In genomic region chr10:81341333-81341949, GRCm38 (mm10) we compare ENCODE assay signal across 8 mouse cellular contexts. TPM values are rescaled to one million over a fixed set of nuclear protein-coding genes. Genes with fewer than 3 reads are reported as not detected.
DNase-seq lines count a peak whose midpoint lies in the region.

No protein-coding gene starts in this region.

- DNase-seq in frontal cortex, postnatal 25 days (ENCODE audit: low spot score in 2 of 2) = peak; percentile 48 to 50
- no peak for DNase-seq in frontal cortex, postnatal 36 days (ENCODE audit: low spot score in 2 of 2)
- peak; percentile 70 for DNase-seq in right cerebral cortex, postnatal 4 days
- no peak for DNase-seq in right cerebral cortex, adult 18-20 months
- DNase-seq in cerebellum, adult 8-10 months = peak; percentile 63
- DNase-seq in heart, postnatal 4 days = peak; percentile 85
- peak; percentile 87 for DNase-seq in lung, postnatal 14 days
- peak; percentile 87 for DNase-seq in thymus, postnatal 14 days

RNA-seq across cellular contexts. Expression of gene Gipc3, which starts 1.6 kb away (rescaled TPM):
- total RNA-seq in heart, postnatal 4 days (2021) = 1 to 10 TPM; 2.2 to 3.3 TPM

RNA-seq across cellular contexts. Expression of gene Hmg20b, which starts 8.8 kb away (rescaled TPM):
- 100 to 1,000 TPM; 107 to 113 TPM for total RNA-seq in heart, postnatal 4 days (2021)

RNA-seq across cellular contexts. Expression of gene Tbxa2r, which starts 12.9 kb away (rescaled TPM):
- total RNA-seq in heart, postnatal 4 days (2021) = 1 to 10 TPM; 5.5 to 5.6 TPM

RNA-seq across cellular contexts. Expression of gene Mfsd12, which starts 15.8 kb away (rescaled TPM):
- 10 to 100 TPM; 12.1 to 13.5 TPM for total RNA-seq in heart, postnatal 4 days (2021)

RNA-seq across cellular contexts. Expression of gene Cactin, which starts 20.5 kb away (rescaled TPM):
- total RNA-seq in heart, postnatal 4 days (2021) = 10 to 100 TPM; 20.7 to 21.0 TPM

Comparison
In these comparisons a context has a peak if more than half of its experiments do, and no peak if none do; other contexts are left out.
1. DNase-seq: peak in frontal cortex, postnatal 25 days (2 of 2), right cerebral cortex, postnatal 4 days (single experiment), cerebellum, adult 8-10 months (single experiment), heart, postnatal 4 days (single experiment), lung, postnatal 14 days (single experiment) and thymus, postnatal 14 days (single experiment); none in frontal cortex, postnatal 36 days (0 of 2) and right cerebral cortex, adult 18-20 months (single experiment).